Mouse (Mus musculus): ENCODE data around the gene Lefty1. TPM values are rescaled to one million over a fixed set of nuclear protein-coding genes. Genes with fewer than 3 reads are reported as not detected.

Lefty1 gene
- polyA plus RNA-seq, 1 experiment from 2014 or later, result 0.28 TPM

DNA sequence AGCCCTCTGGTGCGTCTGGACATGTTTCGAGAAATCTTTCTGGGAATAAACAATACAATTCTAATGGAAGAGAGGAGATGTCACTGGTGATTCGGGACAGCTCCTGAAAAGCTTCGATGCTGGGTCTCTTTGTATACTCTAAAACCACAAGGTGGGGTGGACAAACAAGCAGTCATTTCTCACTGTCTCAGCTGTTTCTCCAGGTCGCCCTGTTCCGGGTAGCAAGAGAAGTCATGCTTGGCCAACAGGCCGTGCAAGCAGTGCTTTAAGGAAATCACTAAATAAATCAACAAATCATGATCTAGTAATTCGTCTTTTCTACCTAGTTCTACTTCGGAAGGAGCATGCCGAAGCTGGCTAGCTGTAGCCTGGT is 31.2 kb upstream of the Lefty1 start:
- no peak overlapping the region for H3K27ac ChIP-seq (replicated peaks; ENCODE audit: low read depth, low read length)
- 31% methylated on average over 10 of the region's 10 CpGs for WGBS
- 0 out of 2 replicates have a peak, but pooled peaks have one; percentile 22 for ATAC-seq (ENCODE audit: low FRiP score, low TSS enrichment)

GRCm38 (mm10) chr1:180904039-180904814 is 30.6 kb upstream of the Lefty1 start, which contains the start of gene Pycr2:
Gene Pycr2 (plus strand): TSS chr1:180904293.
- under 1% methylated on average over 52 of the region's 52 CpGs for WGBS
- Histone ChIP-seq H3K4me1 (ENCODE audit: control insufficient read depth, insufficient read depth, low read length) (peaks cover 6% of the 10 kb centered on the region), H3K27me3 (ENCODE audit: control insufficient read depth, insufficient read depth, low read length) (no peaks in the 10 kb centered on the region), H3K9me3 (ENCODE audit: control insufficient read depth, low read length) (no peaks in the 10 kb centered on the region), H3K4me3 (replicated peaks; ENCODE audit: low read depth, low read length) (peak within 1 kb of the TSS; percentile 85), H3K4me2 (ENCODE audit: low read length) (peak within 1 kb of the TSS; percentile 94), H3K9ac (replicated peaks; ENCODE audit: low read length) (peak within 1 kb of the TSS; percentile 94), H3K27ac (replicated peaks; ENCODE audit: low read depth, low read length) (peak within 1 kb of the TSS; percentile 87), H3K36me3 (ENCODE audit: control insufficient read depth, insufficient read depth, low read length) (peaks cover 27% of the 10 kb centered on the region)
- peak; percentile 98 for ATAC-seq (ENCODE audit: low FRiP score, low TSS enrichment)
- DNase-seq, result peak; percentile 97

More for the DNA sequence above, 31.2 kb upstream of the Lefty1 start:
- Histone ChIP-seq H3K27me3 (ENCODE audit: control insufficient read depth, insufficient read depth, low read length) (no peaks in the 10 kb centered on the region), H3K4me1 (ENCODE audit: control insufficient read depth, insufficient read depth, low read length) (peaks cover 6% of the 10 kb centered on the region), H3K4me2 (ENCODE audit: low read length) (peak overlapping the region; percentile 94), H3K36me3 (ENCODE audit: control insufficient read depth, insufficient read depth, low read length) (peaks cover 27% of the 10 kb centered on the region), H3K9ac (replicated peaks; ENCODE audit: low read length) (peak overlapping the region; percentile 94), H3K4me3 (replicated peaks; ENCODE audit: low read depth, low read length) (peak overlapping the region; percentile 85), H3K9me3 (ENCODE audit: control insufficient read depth, low read length) (no peaks in the 10 kb centered on the region)
- no peak for DNase-seq

GRCm38 (mm10) chr1:180904815-180905080 is 30.1 kb upstream of the Lefty1 start:
- Histone ChIP-seq H3K27ac (replicated peaks; ENCODE audit: low read depth, low read length) (peak overlapping the region; percentile 87; the same call in 1 of the 2 replicates), H3K4me2 (ENCODE audit: low read length) (peak overlapping the region; percentile 94), H3K9ac (replicated peaks; ENCODE audit: low read length) (peak overlapping the region; percentile 94), H3K4me3 (replicated peaks; ENCODE audit: low read depth, low read length) (peak overlapping the region; percentile 85), H3K27me3 (ENCODE audit: control insufficient read depth, insufficient read depth, low read length) (no peaks in the 10 kb centered on the region), H3K4me1 (ENCODE audit: control insufficient read depth, insufficient read depth, low read length) (peaks cover 6% of the 10 kb centered on the region), H3K9me3 (ENCODE audit: control insufficient read depth, low read length) (no peaks in the 10 kb centered on the region), H3K36me3 (ENCODE audit: control insufficient read depth, insufficient read depth, low read length) (peaks cover 27% of the 10 kb centered on the region)
- DNase-seq (no peak), ATAC-seq (ENCODE audit: low FRiP score, low TSS enrichment) (no peak)
- 4% methylated on average over 5 of the region's 5 CpGs for WGBS

GRCm38 (mm10) chr1:180905307-180905706 is 29.5 kb upstream of the Lefty1 start:
- H3K9ac ChIP-seq (replicated peaks; ENCODE audit: low read length), result peak overlapping the region; percentile 94
- no peak for ATAC-seq (ENCODE audit: low FRiP score, low TSS enrichment)
- no peaks in the 10 kb centered on the region for H3K27me3 ChIP-seq (ENCODE audit: control insufficient read depth, insufficient read depth, low read length)
- H3K27ac ChIP-seq (replicated peaks; ENCODE audit: low read depth, low read length), result no peak overlapping the region
- peaks cover 6% of the 10 kb centered on the region for H3K4me1 ChIP-seq (ENCODE audit: control insufficient read depth, insufficient read depth, low read length)
- peak overlapping the region; percentile 94 for H3K4me2 ChIP-seq (ENCODE audit: low read length)
- H3K9me3 ChIP-seq (ENCODE audit: control insufficient read depth, low read length), result no peaks in the 10 kb centered on the region
- peaks cover 27% of the 10 kb centered on the region for H3K36me3 ChIP-seq (ENCODE audit: control insufficient read depth, insufficient read depth, low read length)
- no peak for DNase-seq
- WGBS, result 65% methylated on average over 6 of the region's 6 CpGs
- peak overlapping the region; percentile 85 for H3K4me3 ChIP-seq (replicated peaks; ENCODE audit: low read depth, low read length)

DNA sequence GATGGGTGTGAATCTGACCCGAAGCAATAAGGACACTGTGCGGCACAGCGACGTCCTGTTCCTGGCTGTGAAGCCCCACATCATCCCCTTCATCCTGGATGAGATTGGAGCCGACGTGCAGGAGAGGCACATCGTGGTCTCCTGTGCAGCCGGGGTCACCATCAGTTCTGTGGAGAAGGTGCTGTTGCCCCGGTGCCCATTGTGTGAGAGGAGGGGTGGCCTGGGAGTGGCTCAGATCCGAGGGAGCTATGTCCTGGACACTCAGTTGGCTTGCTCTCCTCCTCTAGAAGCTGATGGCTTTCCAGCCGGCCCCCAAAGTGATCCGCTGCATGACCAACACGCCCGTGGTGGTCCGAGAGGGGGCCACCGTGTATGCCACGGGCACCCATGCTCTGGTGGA is 28.9 kb upstream of the Lefty1 start:
- Histone ChIP-seq H3K4me1 (ENCODE audit: control insufficient read depth, insufficient read depth, low read length) (peaks cover 6% of the 10 kb centered on the region), H3K4me2 (ENCODE audit: low read length) (peak overlapping the region; percentile 94; the same call in 1 of the 2 replicates), H3K36me3 (ENCODE audit: control insufficient read depth, insufficient read depth, low read length) (peaks cover 27% of the 10 kb centered on the region), H3K4me3 (replicated peaks; ENCODE audit: low read depth, low read length) (no peak overlapping the region), H3K27ac (replicated peaks; ENCODE audit: low read depth, low read length) (no peak overlapping the region), H3K27me3 (ENCODE audit: control insufficient read depth, insufficient read depth, low read length) (no peaks in the 10 kb centered on the region), H3K9ac (replicated peaks; ENCODE audit: low read length) (peak overlapping the region; percentile 94; the same call in 1 of the 2 replicates), H3K9me3 (ENCODE audit: control insufficient read depth, low read length) (no peaks in the 10 kb centered on the region)
- 96% methylated on average over 17 of the region's 17 CpGs for WGBS
- ATAC-seq (ENCODE audit: low FRiP score, low TSS enrichment) (no peak), DNase-seq (no peak)

- no peak overlapping the region for H3K9ac ChIP-seq (replicated peaks; ENCODE audit: low read length)
- H3K9me3 ChIP-seq (ENCODE audit: control insufficient read depth, low read length), result no peaks in the 10 kb centered on the region
- DNase-seq, result no peak
- no peak overlapping the region for H3K4me2 ChIP-seq (ENCODE audit: low read length)
- peaks cover 6% of the 10 kb centered on the region for H3K4me1 ChIP-seq (ENCODE audit: control insufficient read depth, insufficient read depth, low read length)
- H3K36me3 ChIP-seq (ENCODE audit: control insufficient read depth, insufficient read depth, low read length), result peaks cover 27% of the 10 kb centered on the region
- ATAC-seq (ENCODE audit: low FRiP score, low TSS enrichment), result no peak
- H3K4me3 ChIP-seq (replicated peaks; ENCODE audit: low read depth, low read length), result no peak overlapping the region
- no peak overlapping the region for H3K27ac ChIP-seq (replicated peaks; ENCODE audit: low read depth, low read length)
- WGBS, result 93% methylated on average over 24 of the region's 24 CpGs
- no peaks in the 10 kb centered on the region for H3K27me3 ChIP-seq (ENCODE audit: control insufficient read depth, insufficient read depth, low read length)
Observed at GRCm38 (mm10) chr1:180906461-180907147, 28.2 kb upstream of the Lefty1 start.

DNA sequence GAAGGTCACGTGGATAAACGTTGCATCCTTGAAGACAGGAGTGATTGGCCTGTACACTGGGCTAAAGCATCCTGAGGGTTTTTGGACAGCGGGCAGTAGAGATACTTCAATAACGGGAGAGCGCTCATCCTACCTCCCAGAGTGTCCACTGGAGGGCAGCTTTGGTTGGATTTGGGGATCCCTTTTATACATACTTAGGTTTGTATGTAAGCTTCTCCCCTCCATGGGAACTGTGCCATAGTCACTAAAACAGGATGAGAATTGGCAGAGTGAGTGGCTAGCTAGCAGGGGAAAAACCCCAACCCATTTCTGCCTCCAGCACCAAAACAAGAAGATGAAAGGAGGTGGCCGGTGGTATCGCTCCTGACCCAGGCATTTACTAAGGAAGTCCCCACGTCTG is 23.7 kb upstream of the Lefty1 start:
- no peak overlapping the region for H3K4me3 ChIP-seq (replicated peaks; ENCODE audit: low read depth, low read length)
- peaks cover 23% of the 10 kb centered on the region for H3K36me3 ChIP-seq (ENCODE audit: control insufficient read depth, insufficient read depth, low read length)
- H3K27me3 ChIP-seq (ENCODE audit: control insufficient read depth, insufficient read depth, low read length), result no peaks in the 10 kb centered on the region
- no peak overlapping the region for H3K4me2 ChIP-seq (ENCODE audit: low read length)
- no peak overlapping the region for H3K27ac ChIP-seq (replicated peaks; ENCODE audit: low read depth, low read length)
- H3K9me3 ChIP-seq (ENCODE audit: control insufficient read depth, low read length), result no peaks in the 10 kb centered on the region
- H3K9ac ChIP-seq (replicated peaks; ENCODE audit: low read length), result no peak overlapping the region
- DNase-seq (peak; percentile 48), ATAC-seq (ENCODE audit: low FRiP score, low TSS enrichment) (no peak)
- H3K4me1 ChIP-seq (ENCODE audit: control insufficient read depth, insufficient read depth, low read length), result no peaks in the 10 kb centered on the region
- 51% methylated on average over 8 of the region's 8 CpGs for WGBS

- DNase-seq, result no peak
- H3K4me2 ChIP-seq (ENCODE audit: low read length), result no peak overlapping the region
- H3K9me3 ChIP-seq (ENCODE audit: control insufficient read depth, low read length), result no peaks in the 10 kb centered on the region
- H3K4me3 ChIP-seq (replicated peaks; ENCODE audit: low read depth, low read length), result no peak overlapping the region
- 70% methylated on average over 20 of the region's 20 CpGs for WGBS
- peaks cover 17% of the 10 kb centered on the region for H3K36me3 ChIP-seq (ENCODE audit: control insufficient read depth, insufficient read depth, low read length)
- no peak overlapping the region for H3K9ac ChIP-seq (replicated peaks; ENCODE audit: low read length)
- no peaks in the 10 kb centered on the region for H3K27me3 ChIP-seq (ENCODE audit: control insufficient read depth, insufficient read depth, low read length)
- H3K27ac ChIP-seq (replicated peaks; ENCODE audit: low read depth, low read length), result no peak overlapping the region
- ATAC-seq (ENCODE audit: low FRiP score, low TSS enrichment), result no peak
- no peaks in the 10 kb centered on the region for H3K4me1 ChIP-seq (ENCODE audit: control insufficient read depth, insufficient read depth, low read length)
Observed at GRCm38 (mm10) chr1:180911653-180912287, 23.1 kb upstream of the Lefty1 start.

Data from midbrain, embryonic 14.5 days (tissue).